ENCODE assay signal across 10 mouse cellular contexts in genomic region chr9:63753359-63753758, GRCm38 (mm10). TPM values are rescaled to one million over a fixed set of nuclear protein-coding genes. Genes with fewer than 3 reads are reported as not detected.
DNase-seq lines count a peak whose midpoint lies in the region; ATAC-seq and TF ChIP-seq lines count a peak whose summit lies in the region.
"Had no signal": no experiment of that assay in that cellular context is flagged by ENCODE, and none has a peak within 500 bp of the region (broad histone marks: within the 10 kb centered on the region; RNA-seq: fewer than 3 reads in every experiment).

No protein-coding gene starts in this region.

- TF ChIP-seq EP300 in lung, postnatal 0 days (IDR thresholded peaks at IDR 0.05), result no peak

- H3K4me1 ChIP-seq in heart, embryonic 15.5 days (replicated peaks), result peaks cover 75% of the 10 kb centered on the region
- peaks cover 26% of the 10 kb centered on the region for H3K4me1 ChIP-seq in lung, postnatal 0 days (ENCODE audit: insufficient read depth, low read depth, low read length)

- H3K9ac ChIP-seq in heart, embryonic 15.5 days, result no peak overlapping the region
- H3K9ac ChIP-seq in lung, postnatal 0 days (replicated peaks; ENCODE audit: low read depth), result no peak overlapping the region

- no peak for TF ChIP-seq CTCF in lung, postnatal 0 days (IDR thresholded peaks at IDR 0.05)

- DNase-seq in heart, adult 8-10 months (ENCODE audit: low spot score), result no peak
- DNase-seq in lung, postnatal 0 days (ENCODE audit: low spot score), result no peak
- no peak for DNase-seq in lung, postnatal 10 days
- DNase-seq in induced T-regulatory cell, adult 2 months (ENCODE audit: low read depth), result peak; percentile 50
- no peak for DNase-seq in cerebellum, postnatal 25 days
- DNase-seq: adrenal gland, postnatal 36 days; cerebellum, adult 11 months had no signal

- H3K9me3 ChIP-seq in heart, embryonic 15.5 days (replicated peaks), result no peaks in the 10 kb centered on the region
- no peaks in the 10 kb centered on the region for H3K9me3 ChIP-seq in lung, postnatal 0 days (ENCODE audit: low read length)

- H3ac ChIP-seq in myocyte (ENCODE audit: control insufficient read depth, insufficient read length), result no peak overlapping the region

- 70% methylated on average over 8 of the region's 8 CpGs for WGBS in heart, embryonic 15.5 days
- WGBS in lung, postnatal 0 days, result 66% methylated on average over 8 of the region's 8 CpGs

- H3K4me3 ChIP-seq in heart, embryonic 15.5 days, result no peak overlapping the region
- no peak overlapping the region for H3K4me3 ChIP-seq in lung, postnatal 0 days (ENCODE audit: low read depth, low read length)
- H3K4me3 ChIP-seq in myocyte, result no peak overlapping the region

- H3K36me3 ChIP-seq in heart, embryonic 15.5 days, result no peaks in the 10 kb centered on the region
- no peaks in the 10 kb centered on the region for H3K36me3 ChIP-seq in lung, postnatal 0 days (ENCODE audit: insufficient read depth, low read length)
- no peaks in the 10 kb centered on the region for H3K36me3 ChIP-seq in myocyte (ENCODE audit: control insufficient read depth, insufficient read depth)

- ATAC-seq in heart, embryonic 15.5 days (replicated peaks; ENCODE audit: insufficient number of reproducible peaks, insufficient read depth, low FRiP score, low read depth), result no peak
- ATAC-seq in lung, postnatal 0 days, result no peak
- no peak for ATAC-seq in megakaryocyte progenitor cell, adult 5-6 weeks (replicated peaks; ENCODE audit: poor library complexity)

- H3K27me3 ChIP-seq in heart, embryonic 15.5 days, result no peaks in the 10 kb centered on the region
- no peaks in the 10 kb centered on the region for H3K27me3 ChIP-seq in lung, postnatal 0 days (replicated peaks; ENCODE audit: insufficient read depth, low read length)
- no peaks in the 10 kb centered on the region for H3K27me3 ChIP-seq in myocyte (ENCODE audit: control insufficient read depth, insufficient read depth, insufficient read length)

- H3K4me2 ChIP-seq in heart, embryonic 15.5 days, result peak overlapping the region; percentile 17; the same call in 1 of the 2 replicates
- H3K4me2 ChIP-seq in lung, postnatal 0 days (replicated peaks; ENCODE audit: low read depth, low read length), result peak overlapping the region; percentile 32; the same call in 1 of the 2 replicates
- H3K4me2 ChIP-seq in myocyte (ENCODE audit: low read depth), result peak overlapping the region; percentile 77

- H3K79me2 ChIP-seq in myocyte (ENCODE audit: control insufficient read depth, insufficient read depth), result peaks cover 54% of the 10 kb centered on the region

- no peak for TF ChIP-seq POLR2A in myocyte (IDR thresholded peaks at IDR 0.05; ENCODE audit: insufficient read length, low read depth)

- H3K27ac ChIP-seq in heart, embryonic 15.5 days, result no peak overlapping the region
- H3K27ac ChIP-seq in lung, postnatal 0 days (ENCODE audit: low read length), result no peak overlapping the region

TF ChIP-seq in myocyte, 11 proteins besides CTCF, POLR2A, EP300 and RAD21:
- TF ChIP-seq REST (IDR thresholded peaks at IDR 0.05; ENCODE audit: insufficient read depth, insufficient read length) (no peak), MYOD1 (IDR thresholded peaks at IDR 0.05; ENCODE audit: control insufficient read depth in 1 of 3, insufficient read length in 2 of 3, low read depth in 2 of 3) (no peak), E2F4 (IDR thresholded peaks at IDR 0.05; ENCODE audit: insufficient read depth) (no peak), TCF3 (IDR thresholded peaks at IDR 0.05; ENCODE audit: insufficient read length, low read depth) (no peak), MYOG (IDR thresholded peaks at IDR 0.05; ENCODE audit: control insufficient read depth in 1 of 3, insufficient read depth in 1 of 3, insufficient read length in 2 of 3, low read depth in 2 of 3) (no peak), CEBPB (IDR thresholded peaks at IDR 0.05; ENCODE audit: insufficient read depth, poor library complexity, severe bottlenecking) (no peak)
TF ChIP-seq in myocyte: peak in this region for 0.

RNA-seq across cellular contexts. Expression of gene Smad3, which starts 4.4 kb away (rescaled TPM):
- polyA plus RNA-seq in heart, embryonic 15.5 days (2015; fragmentation: Nextera tagmentation; extraction: Ambion mirVana), result 11.6 and 14.8 TPM in 2 replicates
- 10 to 100 TPM; 10.1 to 14.1 (median 12.5) TPM for total RNA-seq in heart, adult 8-10 months (2022)
- 11.8 and 12.3 TPM in 2 replicates for polyA plus RNA-seq in lung, postnatal 0 days (2015; fragmentation: Nextera tagmentation; extraction: Ambion mirVana)
- 25.5 TPM for polyA plus RNA-seq in myocyte (2012; fragmentation: generic; extraction: Trizol)
- 12.6 and 14.4 TPM in 2 replicates for total RNA-seq in megakaryocyte progenitor cell, adult 5-6 weeks (2015)
- total RNA-seq in megakaryocyte progenitor cell, adult 5-6 weeks (2017), result 16.7 and 16.8 TPM in 2 replicates

Comparison
In these comparisons a context has a peak if more than half of its experiments do, and no peak if none do; other contexts are left out.
1. H3K4me2 ChIP-seq: peak in every context shown above with its lines; median percentile 77 in myocyte; 32 in lung, postnatal 0 days; 17 in heart, embryonic 15.5 days.